Mouse (Mus musculus) heart, adult 2 months (tissue): ENCODE data around the gene Anks1b. TPM values are rescaled to one million over a fixed set of nuclear protein-coding genes. Genes with fewer than 3 reads are reported as not detected.

Experiments
- DNase-seq, 2 experiments: peaks; one replicate each; pipeline ENCODE4 v3.0.0; 2021
- H3K27ac ChIP-seq: fragments of 200-600 bp; 2 replicates; pipeline ENCODE4 v1.8.1; 2022
- H3K27me3 ChIP-seq: fragments of 200-500 bp; 2 replicates; pipeline ENCODE4 v1.6.1; 2012; ENCODE audit warnings: mild to moderate bottlenecking, low read length, inconsistent platforms, mixed read lengths; ENCODE audit not compliant: control insufficient read depth, insufficient read depth
- H3K36me3 ChIP-seq: fragments of 200-500 bp; 2 replicates; pipeline ENCODE4 v1.6.1; 2012; ENCODE audit warnings: low read length, inconsistent platforms; ENCODE audit not compliant: control insufficient read depth, insufficient read depth
- H3K4me1 ChIP-seq: fragments of 200-500 bp; 2 replicates; pipeline ENCODE4 v1.6.1; 2011; ENCODE audit warnings: low read length; ENCODE audit not compliant: control insufficient read depth, insufficient read depth
- H3K4me3 ChIP-seq: fragments of 200-600 bp; 2 replicates; pipeline ENCODE4 v1.8.1; 2022
- H3K79me2 ChIP-seq: fragments of 200-500 bp; replicated peaks from 2 replicates; pipeline ENCODE4 v1.6.1; 2012; ENCODE audit warnings: mild to moderate bottlenecking, inconsistent platforms, low read length, moderate library complexity, mixed read lengths; ENCODE audit not compliant: control insufficient read depth, insufficient read depth
- H3K9ac ChIP-seq: fragments of 200-500 bp; 2 replicates; pipeline ENCODE4 v1.6.1; 2012; ENCODE audit warnings: low read depth, mild to moderate bottlenecking, control low read depth, inconsistent platforms, low read length, mixed read lengths
- CTCF ChIP-seq: fragments of 200-600 bp; IDR thresholded peaks from 2 replicates; pipeline ENCODE4 v1.8.1; 2022; ENCODE audit warnings: antibody characterized with exemption, mild to moderate bottlenecking, moderate library complexity
- EP300 ChIP-seq: fragments of 200-500 bp; IDR thresholded peaks from 2 replicates; pipeline ENCODE4 v1.6.1; 2011; ENCODE audit warnings: low read depth, low read length, control low read depth; ENCODE audit not compliant: insufficient read depth
- POLR2A ChIP-seq: fragments of 200-500 bp; IDR thresholded peaks from 2 replicates; pipeline ENCODE4 v1.6.1; 2011; ENCODE audit warnings: mild to moderate bottlenecking, low read depth, low read length, control low read depth; ENCODE audit not compliant: insufficient read depth
- WGBS: fragments of 180-500 bp; shearing (Covaris S2); methylation state at CpG from one replicate; pipeline ENCODE4 v1.1.7; 2018; 5-methylcytosine and 5-hydroxymethylcytosine counted together
- intact Hi-C: fragments of 180-260 bp; cut with DNase I; formaldehyde crosslinking; loops from one replicate; pipeline ENCODE4 v1.15.1; 2025
- polyA plus RNA-seq: library from polyadenylated mRNA; depleted of rRNA; stranded (reverse); fragments of >200 nt; gene quantifications from 2 replicates; pipeline ENCODE4 v1.2.3, GENCODE M21; 2012
- total RNA-seq, 2 experiments: library from RNA; stranded (reverse); gene quantifications; 2 replicates each; pipeline ENCODE4 v1.2.3; 2021

Gene Anks1b
- total and polyA plus RNA-seq, 3 experiments: 0.16 to 0.80 (median 0.52) TPM

DNA sequence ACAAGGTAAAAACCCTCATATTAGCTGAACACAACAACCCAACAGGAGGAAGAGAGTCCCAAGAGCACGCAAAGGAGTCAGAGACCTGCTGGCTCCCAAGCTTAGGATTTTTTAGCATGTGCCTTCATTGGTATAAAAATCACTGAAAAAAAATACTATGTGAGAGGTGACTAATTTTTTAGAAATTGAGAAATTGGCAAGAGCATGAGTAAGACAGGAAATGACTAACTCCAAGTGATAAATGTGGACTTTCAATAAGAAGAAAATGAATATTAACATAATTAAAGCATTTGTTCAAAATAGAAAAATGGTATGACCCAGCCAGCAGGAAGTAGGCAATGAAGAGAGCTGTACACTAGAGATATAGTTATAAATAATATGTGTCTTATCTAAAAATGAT, 271.1 kb downstream of the Anks1b start:
- no peaks in the 10 kb centered on the region for H3K36me3 ChIP-seq
- 59% methylated on average over 1 of the region's 1 CpGs for WGBS
- no peak overlapping the region for H3K27ac ChIP-seq
- no peaks in the 10 kb centered on the region for H3K79me2 ChIP-seq
- no peaks in the 10 kb centered on the region for H3K4me1 ChIP-seq
- no peaks in the 10 kb centered on the region for H3K27me3 ChIP-seq
- TF ChIP-seq CTCF (no peak), EP300 (no peak), POLR2A (no peak)
- H3K9ac ChIP-seq: no peak overlapping the region
- H3K4me3 ChIP-seq: no peak overlapping the region
- no peak for DNase-seq
- intact Hi-C loops: no loop called here

GRCm38 (mm10) chr10:90151510-90151909, 278.2 kb downstream of the Anks1b start:
- H3K79me2 ChIP-seq: no peaks in the 10 kb centered on the region
- H3K36me3 ChIP-seq: no peaks in the 10 kb centered on the region
- H3K4me1 ChIP-seq: no peaks in the 10 kb centered on the region
- no peaks in the 10 kb centered on the region for H3K27me3 ChIP-seq
- H3K4me3 ChIP-seq: no peak overlapping the region
- intact Hi-C loops: loop anchor here (5.0 kb wide), 1 partner anchor 541 kb away; no protein-coding TSS in a partner anchor
- no peak for TF ChIP-seq EP300
- peak; percentile 46 for TF ChIP-seq CTCF
- H3K9ac ChIP-seq: no peak overlapping the region
- DNase-seq: no peak
- H3K27ac ChIP-seq: no peak overlapping the region

GRCm38 (mm10) chr10:90169941-90170580, 296.8 kb downstream of the Anks1b start:
- no peaks in the 10 kb centered on the region for H3K4me1 ChIP-seq
- TF ChIP-seq POLR2A (no peak), CTCF (no peak), EP300 (no peak)
- no peak overlapping the region for H3K27ac ChIP-seq
- no peak overlapping the region for H3K4me3 ChIP-seq
- no peaks in the 10 kb centered on the region for H3K27me3 ChIP-seq
- H3K9ac ChIP-seq: no peak overlapping the region
- intact Hi-C loops: no loop called here
- WGBS: 40% methylated on average over 6 of the region's 6 CpGs
- no peaks in the 10 kb centered on the region for H3K36me3 ChIP-seq
- DNase-seq: no peak
- H3K79me2 ChIP-seq: no peaks in the 10 kb centered on the region

DNA sequence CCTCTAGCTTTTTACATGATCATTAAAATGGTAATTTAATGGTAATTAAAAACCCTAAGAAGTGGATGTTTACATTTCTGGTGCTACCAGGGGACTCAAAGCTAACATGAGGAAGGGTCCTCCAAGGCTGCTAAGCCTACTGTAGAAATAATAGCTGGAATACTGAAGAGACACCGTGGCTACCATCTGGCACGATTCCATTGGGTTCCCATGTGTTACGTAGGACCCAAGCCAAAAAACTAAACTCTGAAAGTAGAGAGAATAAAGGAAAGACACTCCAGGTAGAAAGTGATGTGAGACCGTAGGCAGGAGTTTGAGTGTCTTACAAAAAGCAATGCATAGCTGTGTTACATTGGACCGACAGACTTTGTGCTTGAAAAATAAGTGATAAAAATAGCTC, 317.1 kb downstream of the Anks1b start:
- no peak overlapping the region for H3K27ac ChIP-seq
- no peak overlapping the region for H3K4me3 ChIP-seq
- intact Hi-C loops: no loop called here
- 60% methylated on average over 5 of the region's 5 CpGs for WGBS
- no peaks in the 10 kb centered on the region for H3K27me3 ChIP-seq
- no peaks in the 10 kb centered on the region for H3K79me2 ChIP-seq
- no peak for DNase-seq
- H3K4me1 ChIP-seq: no peaks in the 10 kb centered on the region
- no peaks in the 10 kb centered on the region for H3K36me3 ChIP-seq
- H3K9ac ChIP-seq: no peak overlapping the region
- TF ChIP-seq CTCF: no peak
- TF ChIP-seq EP300: no peak
- no peak for TF ChIP-seq POLR2A

GRCm38 (mm10) chr10:90196936-90197335, 323.6 kb downstream of the Anks1b start:
- Histone ChIP-seq H3K4me1 (no peaks in the 10 kb centered on the region), H3K4me3 (no peak overlapping the region), H3K27me3 (no peaks in the 10 kb centered on the region), H3K27ac (no peak overlapping the region), H3K36me3 (no peaks in the 10 kb centered on the region), H3K79me2 (no peaks in the 10 kb centered on the region), H3K9ac (no peak overlapping the region)
- intact Hi-C loops: no loop called here
- no peak for DNase-seq
- no peak for TF ChIP-seq EP300
- no peak for TF ChIP-seq POLR2A
- TF ChIP-seq CTCF: no peak
- 77% methylated on average over 5 of the region's 5 CpGs for WGBS

DNA sequence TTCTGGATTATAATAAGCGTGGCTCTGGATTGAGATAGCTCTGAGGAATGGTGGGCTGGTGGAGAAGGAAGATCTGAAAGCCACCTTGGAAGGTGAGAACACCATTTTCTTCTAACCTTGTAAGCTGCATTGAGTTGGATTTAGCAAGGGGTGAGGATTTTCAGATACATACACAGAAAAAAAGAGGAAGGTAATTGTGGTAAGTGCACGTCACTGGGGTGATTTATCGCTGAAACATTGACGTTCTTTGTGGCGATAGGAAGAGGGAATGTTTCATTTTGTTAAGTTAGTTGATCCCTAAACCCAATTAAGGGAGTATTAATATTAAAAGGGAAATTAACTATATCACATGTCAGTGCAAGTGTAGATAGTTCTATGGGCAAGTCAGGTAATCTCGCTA, 336.7 kb downstream of the Anks1b start:
- TF ChIP-seq CTCF (no peak), EP300 (no peak), POLR2A (no peak)
- Histone ChIP-seq H3K9ac (no peak overlapping the region), H3K36me3 (no peaks in the 10 kb centered on the region), H3K4me3 (no peak overlapping the region), H3K27me3 (no peaks in the 10 kb centered on the region), H3K27ac (no peak overlapping the region), H3K4me1 (no peaks in the 10 kb centered on the region), H3K79me2 (no peaks in the 10 kb centered on the region)
- 86% methylated on average over 6 of the region's 6 CpGs for WGBS
- no peak for DNase-seq
- intact Hi-C loops: no loop called here
